Mouse (Mus musculus) right cerebral cortex, postnatal 4 days (tissue): ENCODE measurements around the gene Shkbp1.
A peak's percentile ranks its signal among the peaks of the same experiment; 100 is the strongest.

ENCODE experiments used
- DNase-seq: peaks from one replicate; pipeline ENCODE4 v3.0.0-alpha.2; 2022

The Shkbp1 gene

GRCm38 (mm10) chr7:27332353-27333199, 23.2 kb downstream of the Shkbp1 start:
- peak; percentile 84 for DNase-seq

DNA sequence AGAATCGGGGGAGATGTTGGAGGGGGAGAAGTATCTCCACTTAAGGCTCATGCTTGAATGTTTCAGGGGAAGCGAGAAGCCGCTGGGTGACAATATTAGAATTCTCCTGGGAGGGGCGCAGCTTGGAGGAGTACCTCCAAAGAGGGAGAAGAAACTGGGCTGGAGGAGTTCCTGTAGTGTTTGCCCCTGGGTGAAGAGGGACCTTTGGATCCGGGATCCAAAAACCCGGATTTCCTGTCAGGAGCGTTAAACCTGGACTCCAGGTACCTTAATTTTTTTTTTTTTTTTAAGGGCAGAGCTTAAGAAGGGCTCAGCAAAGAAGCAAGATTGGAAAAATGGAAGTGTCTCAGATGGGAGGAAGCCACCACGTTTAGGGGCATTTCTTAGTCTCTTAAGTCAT, 24.0 kb downstream of the Shkbp1 start:
- no peak for DNase-seq

DNA sequence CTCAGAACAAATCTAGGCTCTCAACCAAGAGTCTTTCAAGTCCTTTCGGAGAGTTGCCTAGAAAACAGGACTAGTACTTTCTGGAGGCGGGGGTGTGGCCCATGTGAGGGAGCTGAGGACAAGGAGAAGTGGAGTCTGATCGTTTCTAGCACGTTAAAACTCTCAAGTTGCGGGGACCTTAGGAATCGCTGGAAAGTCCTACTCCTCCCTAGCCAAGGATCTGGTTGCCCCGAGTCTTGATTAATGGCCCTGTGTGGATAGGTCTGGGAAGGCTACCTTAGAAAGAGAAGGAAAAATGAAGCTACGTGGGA, 24.3 kb downstream of the Shkbp1 start:
- no peak for DNase-seq

- DNase-seq = no peak
Measured at GRCm38 (mm10) chr7:27330709-27331540, 24.9 kb downstream of the Shkbp1 start.

GRCm38 (mm10) chr7:27329981-27330380, 25.8 kb downstream of the Shkbp1 start:
- no peak for DNase-seq

DNA sequence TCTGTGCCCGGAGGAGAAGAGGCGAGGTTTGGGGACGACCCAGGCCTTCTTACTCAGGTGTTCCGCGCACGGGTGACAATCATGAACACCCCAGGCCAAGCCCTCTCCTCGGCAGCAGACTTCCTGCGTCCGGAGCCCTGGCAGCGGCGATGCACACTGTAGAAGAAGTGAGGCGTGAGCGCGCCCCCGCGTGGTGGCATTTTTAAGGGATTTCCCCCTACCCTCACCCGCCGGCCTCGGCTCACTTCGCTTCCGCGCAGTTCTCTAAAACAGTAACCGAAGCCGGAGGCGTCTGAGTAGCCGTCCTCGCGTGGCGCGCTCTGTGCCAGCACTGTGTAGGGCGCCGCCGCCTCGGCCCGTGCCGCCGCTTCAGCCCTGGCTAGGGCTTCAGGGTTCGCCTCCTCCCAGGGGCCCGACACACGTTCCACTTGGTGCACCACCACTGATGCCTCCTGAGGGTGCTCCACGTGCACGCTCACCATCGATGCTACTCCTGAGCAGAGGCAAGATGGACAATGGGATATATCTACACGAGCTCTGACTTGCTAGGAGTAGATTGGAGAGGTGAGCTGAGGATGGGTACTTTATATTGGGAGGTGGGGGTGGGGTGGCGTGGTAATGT, 26.4 kb downstream of the Shkbp1 start:
- peak; percentile 89 for DNase-seq

DNA sequence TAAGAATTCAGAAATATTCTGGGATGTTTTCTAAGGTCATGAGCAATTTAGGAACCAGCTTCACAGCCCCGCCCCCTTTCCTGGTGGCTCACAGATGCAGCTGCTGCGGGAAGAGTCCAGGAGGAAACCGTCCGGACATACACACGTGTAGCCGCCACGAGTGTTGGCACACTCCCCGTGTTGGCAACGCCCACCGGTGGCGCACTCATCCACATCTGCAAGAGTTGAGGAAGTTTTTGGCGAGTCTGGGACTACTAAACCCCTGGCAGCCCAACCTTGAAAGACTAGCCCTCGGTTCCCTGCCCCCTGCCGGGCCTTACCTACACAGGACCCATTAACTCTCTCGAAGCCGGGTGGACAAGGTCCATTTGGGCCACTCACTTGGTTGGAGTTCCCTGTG, 27.2 kb downstream of the Shkbp1 start:
- DNase-seq = no peak

GRCm38 (mm10) chr7:27328161-27328560, 27.7 kb downstream of the Shkbp1 start:
- DNase-seq = no peak

DNA sequence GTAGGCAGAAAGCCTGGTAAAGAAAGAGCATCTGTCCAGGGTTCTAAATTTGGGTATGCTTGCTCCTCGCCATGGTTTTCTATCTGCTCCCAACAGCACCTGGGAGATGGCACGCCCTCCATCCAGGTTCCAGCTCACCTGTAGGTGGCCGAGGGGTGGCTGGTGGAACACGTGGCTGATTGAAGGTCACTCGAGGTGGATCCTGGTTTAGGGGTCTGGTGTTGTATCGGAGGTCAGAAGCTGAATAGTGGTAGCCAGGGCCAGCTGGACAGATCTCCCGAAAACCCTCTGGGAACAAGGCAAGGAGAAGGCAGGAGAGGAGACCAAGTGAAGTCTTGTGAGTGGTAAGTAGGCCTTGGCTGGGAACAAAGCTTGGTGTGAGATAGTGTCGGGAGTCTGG, 28.3 kb downstream of the Shkbp1 start:
- no peak for DNase-seq

DNA sequence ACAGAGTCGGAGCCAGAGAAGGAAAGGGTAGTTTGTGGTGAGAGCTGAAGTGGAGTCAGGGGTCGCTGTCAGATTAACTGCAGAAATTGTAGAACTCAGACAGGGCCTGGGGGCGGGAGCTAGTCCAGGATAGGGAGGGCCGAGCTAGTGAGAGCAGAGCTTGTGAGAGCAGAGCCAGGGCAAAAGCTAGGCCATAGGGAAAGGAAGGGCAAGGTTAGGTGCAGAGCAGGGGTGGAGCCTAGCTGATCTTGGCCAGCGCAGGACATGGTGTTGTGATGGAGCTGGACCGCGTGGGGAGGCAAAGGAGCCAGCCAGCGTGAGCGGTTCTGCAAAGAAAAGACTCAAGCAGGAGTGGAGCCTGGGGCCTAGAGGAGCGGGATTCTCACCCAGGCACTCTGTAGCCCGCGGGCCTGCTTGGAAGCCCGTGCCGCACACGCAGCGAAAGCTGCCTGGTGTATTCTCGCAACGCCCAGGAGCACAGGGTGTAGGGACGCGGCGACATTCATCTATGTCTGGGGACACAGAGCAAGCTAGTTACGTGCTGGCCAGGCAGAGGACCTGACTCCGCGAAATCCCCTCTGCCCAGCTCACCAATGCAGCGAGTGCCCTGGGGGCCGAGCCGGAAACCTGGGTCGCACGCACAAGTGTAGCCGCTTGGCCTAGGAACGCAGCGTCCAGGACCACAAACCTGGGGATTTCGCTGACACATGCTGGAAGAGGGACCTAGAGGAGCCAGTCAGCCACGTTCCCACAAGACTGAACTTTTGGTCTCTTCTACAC, 29.5 kb downstream of the Shkbp1 start:
- DNase-seq = no peak

DNA sequence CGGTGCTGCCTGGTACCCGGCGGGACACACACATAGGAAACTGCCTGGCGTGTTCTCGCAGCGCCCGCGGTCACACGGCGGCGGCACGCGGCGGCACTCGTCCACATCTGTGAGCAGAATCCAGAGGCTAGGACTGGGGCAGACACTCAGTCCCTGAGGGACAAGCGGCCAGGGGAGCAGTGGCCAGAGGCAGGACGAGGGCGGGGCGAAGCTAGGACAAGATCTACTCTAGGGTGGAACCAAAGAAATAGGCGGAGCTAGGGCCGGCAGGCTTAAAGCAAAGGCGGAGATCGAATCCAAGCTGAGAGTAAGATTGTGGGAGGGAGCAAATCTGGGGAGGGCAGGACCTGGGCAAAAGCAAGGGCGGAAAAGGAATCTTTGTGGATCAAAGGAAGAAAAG, 30.1 kb downstream of the Shkbp1 start:
- DNase-seq = no peak

GRCm38 (mm10) chr7:27324928-27325327, 30.9 kb downstream of the Shkbp1 start:
- no peak for DNase-seq

DNA sequence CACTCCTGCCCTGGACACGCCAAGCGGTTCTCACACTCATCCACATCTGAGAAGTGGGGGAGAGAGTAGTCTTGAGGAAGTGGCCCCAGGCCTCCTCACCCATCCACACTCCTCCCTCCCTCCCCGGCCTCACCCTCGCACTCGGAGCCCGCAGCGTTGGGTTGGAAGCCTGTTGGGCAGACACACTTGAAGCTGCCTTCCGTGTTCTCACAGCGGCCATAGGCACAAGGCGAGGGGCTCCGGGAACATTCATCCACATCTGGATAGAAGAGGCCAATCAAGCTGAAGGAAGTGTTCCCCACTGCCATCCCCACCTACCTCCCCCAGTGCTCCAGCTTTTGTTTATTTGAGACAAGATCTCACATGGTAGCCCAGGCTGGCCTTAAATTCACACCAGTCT, 31.7 kb downstream of the Shkbp1 start:
- DNase-seq = no peak

- DNase-seq = no peak
Measured at GRCm38 (mm10) chr7:27323001-27323400, 32.8 kb downstream of the Shkbp1 start.

- no peak for DNase-seq
Measured at GRCm38 (mm10) chr7:27322291-27322690, 33.5 kb downstream of the Shkbp1 start.

GRCm38 (mm10) chr7:27319411-27319810, 36.4 kb downstream of the Shkbp1 start:
- no peak for DNase-seq

GRCm38 (mm10) chr7:27315958-27316357, 39.9 kb downstream of the Shkbp1 start:
- no peak for DNase-seq

GRCm38 (mm10) chr7:27314393-27314792, 41.4 kb downstream of the Shkbp1 start:
- no peak for DNase-seq

- no peak for DNase-seq
Measured at GRCm38 (mm10) chr7:27311651-27312284, 44.1 kb downstream of the Shkbp1 start.

GRCm38 (mm10) chr7:27310996-27311535, 44.8 kb downstream of the Shkbp1 start:
- no peak for DNase-seq

- DNase-seq = peak; percentile 51
Measured at GRCm38 (mm10) chr7:27310306-27310705, 45.5 kb downstream of the Shkbp1 start.

GRCm38 (mm10) chr7:27309832-27310231, 46.0 kb downstream of the Shkbp1 start:
- DNase-seq = no peak
